Mouse (Mus musculus) bone marrow macrophage, adult 2 months (primary cell): ENCODE data around the gene Aarsd1.

Experiments
- CTCF ChIP-seq: IDR thresholded peaks from 2 replicates; pipeline ENCODE4 v1.5.1; 2012; ENCODE audit warnings: low read depth, mild to moderate bottlenecking, low read length, moderate library complexity
- POLR2A ChIP-seq: IDR thresholded peaks from 2 replicates; pipeline ENCODE4 v1.6.1; 2012; ENCODE audit warnings: mild to moderate bottlenecking, low read depth, low read length, borderline replicate concordance

DNA sequence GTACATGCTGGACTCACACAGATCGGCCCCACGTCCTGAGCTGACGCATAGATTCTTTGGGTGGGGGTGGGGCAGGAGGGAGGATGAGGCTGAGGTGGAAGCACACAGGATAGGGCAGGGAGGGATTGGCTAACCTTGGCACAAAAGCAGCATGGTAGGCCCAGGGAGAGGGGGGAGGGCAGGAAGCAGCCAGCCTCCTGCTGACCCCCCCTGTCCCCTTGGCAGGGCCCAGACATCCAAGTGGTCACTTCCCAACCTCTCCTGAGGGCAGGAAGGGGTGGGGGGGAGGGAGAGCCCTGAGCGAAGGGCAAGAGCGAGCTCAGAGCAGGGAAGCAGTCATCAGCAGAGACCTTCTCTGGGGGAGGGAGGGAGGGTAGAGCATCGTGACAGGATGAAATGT is 42.3 kb upstream of the Aarsd1 start:
- TF ChIP-seq POLR2A (no peak), CTCF (no peak)
